Mouse (Mus musculus) liver, embryonic 11.5 days (tissue): ENCODE results near the gene Ptpn22. TPM values are rescaled to one million over a fixed set of nuclear protein-coding genes. Genes with fewer than 3 reads are reported as not detected.

ENCODE experiments used
- ATAC-seq: fragments of 200-750 bp; cut with Nextera tagmentation; replicated peaks from 2 replicates; pipeline ENCODE4 v1.8.0; 2017; ENCODE audit warnings: moderate number of reproducible peaks, mild to moderate bottlenecking, moderate TSS enrichment, moderate library complexity; ENCODE audit not compliant: low FRiP score
- DNase-seq: peaks from one replicate; pipeline ENCODE4 v3.0.0-alpha.2; 2017; ENCODE audit warnings: low spot score
- H3K27ac ChIP-seq: fragments of 300-500 bp; sonication (generic); 2 replicates; pipeline ENCODE4 v1.5.1; 2014; ENCODE audit warnings: mild to moderate bottlenecking, low read depth, low read length, control low read depth
- H3K27me3 ChIP-seq: fragments of 300-500 bp; sonication (generic); replicated peaks from 2 replicates; pipeline ENCODE4 v1.6.1; 2014; ENCODE audit warnings: low read length, mixed read lengths; ENCODE audit not compliant: control insufficient read depth, insufficient read depth
- H3K36me3 ChIP-seq: fragments of 300-500 bp; sonication (generic); 2 replicates; pipeline ENCODE4 v1.6.1; 2014; ENCODE audit warnings: mild to moderate bottlenecking, low read length, moderate library complexity, mixed read lengths; ENCODE audit not compliant: control insufficient read depth, insufficient read depth
- H3K4me1 ChIP-seq: fragments of 300-500 bp; sonication (generic); replicated peaks from 2 replicates; pipeline ENCODE4 v1.6.1; 2014; ENCODE audit warnings: low read length, mixed read lengths; ENCODE audit not compliant: control insufficient read depth, insufficient read depth
- H3K4me2 ChIP-seq: fragments of 300-500 bp; sonication (generic); 2 replicates; pipeline ENCODE4 v1.6.1; 2014; ENCODE audit warnings: mild to moderate bottlenecking, control low read depth, moderate library complexity
- H3K4me3 ChIP-seq: fragments of 300-500 bp; sonication (generic); 2 replicates; pipeline ENCODE4 v1.5.1; 2014; ENCODE audit warnings: low read depth, low read length, control low read depth
- H3K9ac ChIP-seq: fragments of 300-500 bp; sonication (generic); 2 replicates; pipeline ENCODE4 v1.6.1; 2014; ENCODE audit warnings: low read depth, low read length, control low read depth
- H3K9me3 ChIP-seq: fragments of 300-500 bp; sonication (generic); 2 replicates; pipeline ENCODE4 v1.6.1; 2016; ENCODE audit warnings: low read length, inconsistent platforms, mixed read lengths; ENCODE audit not compliant: control insufficient read depth
- WGBS: fragments of 180-500 bp; shearing (Covaris S2); extraction: QIAGEN DNeasy Blood & Tissue Kit; methylation state at CpG from one replicate; pipeline ENCODE4 v1.1.7; 2014; 5-methylcytosine and 5-hydroxymethylcytosine counted together
- polyA plus RNA-seq: library from polyadenylated mRNA; unstranded; fragments of >200 nt; fragmentation: Nextera tagmentation; extraction: Ambion mirVana; gene quantifications from 2 replicates; pipeline ENCODE4 v1.2.1, GENCODE M21; 2014

Gene Ptpn22
- polyA plus RNA-seq, 1 experiment from 2014 or later: 0.96 TPM

DNA sequence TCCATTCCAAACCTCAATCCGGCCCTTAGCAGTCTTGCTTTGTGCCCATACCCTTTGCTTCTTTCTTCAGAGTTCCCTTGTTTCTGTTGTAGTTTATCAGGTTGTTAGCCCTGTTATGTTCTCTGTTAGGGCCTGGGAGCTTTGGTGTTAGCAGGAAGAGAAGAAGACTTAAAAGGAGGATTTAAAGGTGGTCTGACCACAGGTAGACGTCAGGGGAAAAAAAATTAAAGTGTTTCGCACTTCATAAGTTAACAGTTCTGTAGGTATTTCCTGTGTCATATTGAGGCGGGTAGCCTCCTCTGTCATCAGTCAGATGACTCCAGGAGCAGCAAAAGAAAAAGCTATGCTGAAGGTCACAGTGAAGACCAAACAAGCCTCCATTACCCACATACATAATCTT, 8.4 kb downstream of the Ptpn22 start:
- Histone ChIP-seq H3K4me1 (no peaks in the 10 kb centered on the region), H3K27ac (no peak overlapping the region), H3K4me2 (no peak overlapping the region), H3K27me3 (no peaks in the 10 kb centered on the region), H3K9ac (no peak overlapping the region), H3K36me3 (no peaks in the 10 kb centered on the region), H3K9me3 (no peaks in the 10 kb centered on the region), H3K4me3 (no peak overlapping the region)
- DNase-seq: no peak
- ATAC-seq: no peak
- WGBS: 79% methylated on average over 4 of the region's 4 CpGs

DNA sequence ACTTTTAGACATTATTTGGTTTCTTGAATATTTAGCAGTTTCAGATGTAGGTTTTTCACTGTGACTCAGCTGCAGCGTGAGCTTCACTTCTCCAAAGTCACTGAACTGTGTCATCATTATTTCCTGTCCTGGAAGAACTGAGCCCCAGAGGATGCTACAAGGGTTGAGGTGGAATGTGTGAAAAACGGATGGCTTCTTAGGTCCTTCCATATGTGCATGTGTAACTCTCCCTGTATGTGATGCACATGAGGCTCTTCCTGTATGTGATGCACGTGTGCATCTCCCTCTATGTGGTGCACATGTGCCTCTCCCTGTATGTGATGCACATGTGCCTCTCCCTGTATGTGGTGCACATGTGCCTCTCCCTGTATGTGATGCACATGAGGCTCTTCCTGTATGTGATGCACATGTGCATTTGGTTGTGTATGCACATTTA, 13.1 kb downstream of the Ptpn22 start:
- no peaks in the 10 kb centered on the region for H3K36me3 ChIP-seq
- no peak overlapping the region for H3K27ac ChIP-seq
- no peaks in the 10 kb centered on the region for H3K4me1 ChIP-seq
- H3K4me2 ChIP-seq: no peak overlapping the region
- no peak overlapping the region for H3K9ac ChIP-seq
- H3K27me3 ChIP-seq: no peaks in the 10 kb centered on the region
- ATAC-seq (no peak), DNase-seq (no peak)
- no peak overlapping the region for H3K4me3 ChIP-seq
- 65% methylated on average over 3 of the region's 3 CpGs for WGBS
- H3K9me3 ChIP-seq: no peaks in the 10 kb centered on the region

DNA sequence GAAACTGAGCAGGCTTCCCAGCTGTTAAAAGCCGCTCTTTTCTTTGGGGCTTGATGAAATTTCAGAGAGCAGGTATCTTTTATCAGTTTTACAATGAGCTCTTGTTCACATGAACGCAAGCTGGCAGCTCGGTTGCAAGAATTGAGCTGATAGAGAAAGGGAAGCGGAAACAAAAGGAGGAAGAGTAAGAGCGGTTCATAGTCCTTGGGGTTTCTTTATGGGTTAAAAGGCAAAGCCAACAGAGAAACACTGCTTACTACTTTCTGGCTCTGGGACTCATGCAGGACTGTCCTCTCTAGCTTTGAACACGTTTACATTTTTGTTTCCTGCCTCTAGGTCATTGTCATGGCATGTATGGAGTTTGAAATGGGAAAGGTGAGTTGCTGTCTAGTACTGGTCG, 14.7 kb downstream of the Ptpn22 start:
- H3K4me1 ChIP-seq: no peaks in the 10 kb centered on the region
- DNase-seq (no peak), ATAC-seq (no peak)
- H3K4me3 ChIP-seq: no peak overlapping the region
- H3K36me3 ChIP-seq: no peaks in the 10 kb centered on the region
- H3K9me3 ChIP-seq: no peaks in the 10 kb centered on the region
- no peak overlapping the region for H3K4me2 ChIP-seq
- 51% methylated on average over 7 of the region's 7 CpGs for WGBS
- no peak overlapping the region for H3K27ac ChIP-seq
- no peaks in the 10 kb centered on the region for H3K27me3 ChIP-seq
- no peak overlapping the region for H3K9ac ChIP-seq

DNA sequence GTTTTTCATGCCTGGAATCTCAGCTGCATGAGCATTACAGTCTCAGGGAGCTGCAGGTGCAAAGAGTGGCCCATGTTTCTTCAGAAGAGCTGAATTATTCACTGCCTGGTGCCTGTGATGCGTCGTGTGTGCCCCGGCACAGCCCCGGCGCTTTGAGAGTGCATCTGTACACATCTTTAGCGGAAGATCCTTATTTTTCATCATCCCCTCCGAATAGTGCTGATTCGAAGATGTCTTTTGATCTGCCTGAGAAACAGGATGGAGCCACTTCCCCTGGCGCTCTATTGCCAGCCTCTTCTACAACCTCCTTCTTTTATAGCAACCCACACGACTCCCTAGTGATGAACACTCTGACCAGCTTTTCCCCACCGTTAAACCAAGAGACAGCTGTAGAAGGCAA, 26.4 kb downstream of the Ptpn22 start:
- ATAC-seq (no peak), DNase-seq (no peak)
- no peak overlapping the region for H3K27ac ChIP-seq
- no peaks in the 10 kb centered on the region for H3K27me3 ChIP-seq
- no peaks in the 10 kb centered on the region for H3K36me3 ChIP-seq
- no peak overlapping the region for H3K4me2 ChIP-seq
- no peak overlapping the region for H3K4me3 ChIP-seq
- H3K4me1 ChIP-seq: no peaks in the 10 kb centered on the region
- no peaks in the 10 kb centered on the region for H3K9me3 ChIP-seq
- H3K9ac ChIP-seq: no peak overlapping the region
- WGBS: 80% methylated on average over 11 of the region's 11 CpGs

DNA sequence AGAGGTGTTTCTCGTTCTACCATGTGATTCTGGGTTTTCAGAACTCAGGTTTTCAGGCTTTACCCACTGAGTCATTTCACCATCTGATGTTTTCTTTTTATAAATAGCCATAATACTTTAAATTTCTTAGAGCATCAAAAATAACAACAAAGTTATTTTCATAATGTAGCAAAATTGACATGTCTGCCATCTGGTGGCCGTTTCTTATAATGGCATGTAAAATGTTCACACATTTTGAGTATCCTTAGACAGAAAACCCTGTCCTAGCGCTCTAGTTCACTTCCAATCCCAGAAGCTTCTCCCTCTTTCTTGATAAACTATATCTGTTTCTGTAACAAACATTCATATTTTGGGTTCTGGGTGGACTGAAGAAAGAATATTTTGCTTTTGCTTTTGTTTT, 28.0 kb downstream of the Ptpn22 start:
- no peak overlapping the region for H3K4me2 ChIP-seq
- H3K9me3 ChIP-seq: no peaks in the 10 kb centered on the region
- ATAC-seq (no peak), DNase-seq (no peak)
- H3K36me3 ChIP-seq: no peaks in the 10 kb centered on the region
- H3K27ac ChIP-seq: no peak overlapping the region
- no peaks in the 10 kb centered on the region for H3K4me1 ChIP-seq
- 38% methylated on average over 3 of the region's 3 CpGs for WGBS
- no peaks in the 10 kb centered on the region for H3K27me3 ChIP-seq
- no peak overlapping the region for H3K9ac ChIP-seq
- H3K4me3 ChIP-seq: no peak overlapping the region

DNA sequence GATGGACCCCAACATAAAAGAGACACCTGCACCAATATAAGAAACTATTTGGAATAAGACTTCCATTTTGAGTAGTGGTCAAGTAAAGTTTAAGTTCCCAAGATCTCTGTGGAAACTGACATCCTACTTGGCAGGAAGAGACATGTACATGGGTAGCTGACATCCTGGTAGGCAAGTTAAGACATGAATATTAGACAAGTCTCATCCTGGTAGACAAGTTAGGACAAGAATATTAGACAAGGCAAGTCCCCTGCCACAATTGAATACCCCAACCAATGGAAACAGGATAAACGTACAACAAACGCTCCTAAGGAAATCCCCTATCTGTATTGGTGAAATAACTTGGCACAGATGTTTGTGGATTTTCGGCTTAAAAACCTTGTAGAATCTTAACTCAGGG, 33.8 kb downstream of the Ptpn22 start:
- H3K27me3 ChIP-seq: no peaks in the 10 kb centered on the region
- H3K27ac ChIP-seq: no peak overlapping the region
- no peak overlapping the region for H3K4me3 ChIP-seq
- WGBS: 88% methylated on average over 3 of the region's 3 CpGs
- H3K9ac ChIP-seq: no peak overlapping the region
- no peak overlapping the region for H3K4me2 ChIP-seq
- no peaks in the 10 kb centered on the region for H3K4me1 ChIP-seq
- H3K36me3 ChIP-seq: no peaks in the 10 kb centered on the region
- DNase-seq: no peak
- H3K9me3 ChIP-seq: no peaks in the 10 kb centered on the region
- no peak for ATAC-seq

DNA sequence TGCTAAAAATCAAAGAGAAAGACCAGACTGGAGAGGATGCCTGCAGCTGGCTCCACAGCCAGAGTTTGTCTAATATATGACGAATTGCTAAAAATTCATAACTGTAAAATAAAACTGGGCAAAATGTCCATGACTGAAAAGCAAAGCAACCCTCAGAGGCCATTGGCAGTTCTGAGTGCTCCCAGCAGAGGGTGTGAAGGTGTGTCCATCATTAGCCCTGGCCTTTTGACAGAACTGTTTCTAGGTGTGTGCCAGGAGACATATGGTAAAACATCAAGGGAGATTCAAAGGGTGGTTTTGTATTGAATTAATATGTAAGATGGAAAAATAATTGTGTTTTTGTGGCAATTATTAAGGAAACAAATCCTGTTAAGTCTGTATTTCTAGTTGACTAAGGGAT, 45.1 kb downstream of the Ptpn22 start:
- Histone ChIP-seq H3K27ac (no peak overlapping the region), H3K36me3 (no peaks in the 10 kb centered on the region), H3K27me3 (no peaks in the 10 kb centered on the region), H3K4me2 (no peak overlapping the region), H3K9ac (no peak overlapping the region), H3K4me1 (no peaks in the 10 kb centered on the region), H3K4me3 (no peak overlapping the region), H3K9me3 (no peaks in the 10 kb centered on the region)
- WGBS: 73% methylated on average over 1 of the region's 1 CpGs
- DNase-seq (no peak), ATAC-seq (0 out of 2 replicates have a peak, but pooled peaks have one; percentile 54)

DNA sequence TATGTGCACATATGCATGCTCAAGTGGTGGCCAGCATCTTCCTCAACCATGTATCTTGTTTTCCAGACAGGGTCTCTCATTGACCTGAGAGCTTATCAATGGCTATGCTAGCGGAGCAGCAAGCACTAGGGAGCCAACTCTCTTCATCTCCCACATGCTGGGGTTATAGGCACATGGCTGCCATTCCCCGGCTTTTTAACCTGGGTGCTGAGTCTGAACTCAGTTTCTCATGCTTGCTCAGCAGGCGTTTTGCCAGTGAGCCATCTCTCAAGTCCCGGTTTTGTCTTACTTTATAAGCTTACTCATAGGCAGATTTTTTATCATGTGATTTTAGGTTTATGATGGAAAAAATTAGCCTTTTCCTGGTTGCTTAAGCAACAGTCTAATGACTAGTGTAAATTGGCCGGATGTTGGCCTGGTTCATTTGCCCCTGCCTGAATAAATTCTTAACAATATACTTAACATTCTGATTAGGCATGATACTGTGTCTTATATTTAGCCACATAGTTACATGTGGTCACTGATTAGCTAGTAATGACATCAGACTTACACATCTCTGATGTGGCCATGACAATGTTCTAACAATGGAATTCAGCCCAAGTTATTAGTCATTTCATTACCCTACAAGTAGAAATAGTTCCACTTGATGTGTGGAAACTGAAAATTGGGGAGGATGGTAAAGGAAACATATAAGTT, 47.9 kb downstream of the Ptpn22 start:
- Histone ChIP-seq H3K4me3 (no peak overlapping the region), H3K4me2 (no peak overlapping the region), H3K9me3 (no peaks in the 10 kb centered on the region), H3K27ac (no peak overlapping the region), H3K4me1 (no peaks in the 10 kb centered on the region; the same call in 1 of the 2 replicates), H3K9ac (no peak overlapping the region), H3K36me3 (no peaks in the 10 kb centered on the region), H3K27me3 (no peaks in the 10 kb centered on the region)
- DNase-seq (no peak), ATAC-seq (no peak)
- 79% methylated on average over 5 of the region's 5 CpGs for WGBS

DNA sequence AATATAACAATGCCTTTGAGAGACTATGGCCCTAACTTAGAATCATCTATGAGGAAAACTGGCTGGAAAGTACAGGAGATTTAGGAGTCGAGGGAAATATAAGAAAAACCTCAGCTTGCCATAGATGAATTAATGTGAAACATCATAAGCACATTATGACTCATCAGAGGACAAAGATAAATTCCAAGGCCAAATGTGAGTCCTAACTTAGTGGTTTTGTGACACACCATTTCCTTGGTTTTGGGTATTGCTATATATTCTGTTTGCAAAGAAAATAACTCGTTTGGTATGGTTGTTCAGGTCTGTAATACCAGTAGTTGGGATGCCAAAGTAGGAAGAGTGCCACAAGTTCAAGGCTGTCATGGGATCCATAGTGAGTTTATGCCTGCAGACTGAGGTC, 49.2 kb downstream of the Ptpn22 start:
- H3K27me3 ChIP-seq: no peaks in the 10 kb centered on the region
- no peak overlapping the region for H3K4me3 ChIP-seq
- H3K36me3 ChIP-seq: no peaks in the 10 kb centered on the region
- peaks cover 3% of the 10 kb centered on the region; the same call in 1 of the 2 replicates for H3K4me1 ChIP-seq
- H3K9ac ChIP-seq: no peak overlapping the region
- DNase-seq: no peak
- no peak for ATAC-seq
- no peaks in the 10 kb centered on the region for H3K9me3 ChIP-seq
- no peak overlapping the region for H3K4me2 ChIP-seq
- 64% methylated on average over 2 of the region's 2 CpGs for WGBS
- H3K27ac ChIP-seq: no peak overlapping the region
